Mouse (Mus musculus): ENCODE measurements at regions not wholly inside any gene's neighbourhood (a gene's known extent, or its start where the extent isn't known, plus 50 kb on each side); places are given as distances from the start of the nearest gene placed in this dataset.

- no peak overlapping the region for H3K27ac ChIP-seq (ENCODE audit: insufficient read depth, low read depth, low read length)
- 55% methylated on average over 3 of the region's 3 CpGs for WGBS
- no peak overlapping the region for H3K4me3 ChIP-seq (ENCODE audit: low read depth, low read length)
- TF ChIP-seq POLR2A (IDR thresholded peaks at IDR 0.05; ENCODE audit: low read depth, low read length), result no peak
- TF ChIP-seq CTCF (IDR thresholded peaks at IDR 0.05; ENCODE audit: extremely low read depth, insufficient read length, insufficient replicate concordance, low read depth, low read length), result no peak
- no peaks in the 10 kb centered on the region for H3K27me3 ChIP-seq (ENCODE audit: control insufficient read depth, insufficient read depth, low read length)
- H3K4me1 ChIP-seq (ENCODE audit: control insufficient read depth, insufficient read depth, insufficient read length, low read length), result no peaks in the 10 kb centered on the region
- no peaks in the 10 kb centered on the region for H3K36me3 ChIP-seq (ENCODE audit: control insufficient read depth, insufficient read depth, low read length)
Measured at GRCm38 (mm10) chr16:15083692-15084091, 177.3 kb downstream of the Efcab1 start.

DNA sequence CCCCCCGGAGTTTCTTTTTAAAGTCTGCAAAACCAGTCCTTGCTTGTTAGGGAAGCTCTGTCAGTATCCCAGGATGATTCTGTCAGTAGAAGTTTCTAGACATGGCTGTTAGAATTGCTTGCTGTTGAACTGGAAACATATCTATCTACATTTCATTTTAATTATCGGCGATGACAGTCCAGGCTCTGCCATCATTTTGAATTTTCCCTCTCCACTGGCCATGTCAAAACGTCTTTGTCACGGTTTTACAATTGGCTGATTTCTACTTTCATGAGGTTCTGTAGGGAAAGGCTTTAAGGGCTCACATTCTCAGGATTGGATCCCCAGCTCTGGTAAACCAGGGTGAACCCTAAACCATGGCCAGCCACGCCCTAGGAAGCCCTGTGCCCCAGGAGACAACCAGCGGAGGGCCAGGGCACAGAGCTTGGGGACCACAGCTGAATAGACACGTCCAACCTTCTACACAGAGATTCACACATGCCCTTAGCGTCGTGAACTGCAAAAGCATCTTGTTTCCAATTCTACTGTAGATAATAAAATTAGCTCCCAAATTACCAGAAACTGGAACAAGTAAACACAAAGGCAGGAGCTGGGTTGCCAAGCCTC, 177.8 kb downstream of the Efcab1 start:
- Histone ChIP-seq H3K27ac (ENCODE audit: insufficient read depth, low read depth, low read length) (no peak overlapping the region; the same call in 1 of the 2 replicates), H3K36me3 (ENCODE audit: control insufficient read depth, insufficient read depth, low read length) (no peaks in the 10 kb centered on the region), H3K4me1 (ENCODE audit: control insufficient read depth, insufficient read depth, insufficient read length, low read length) (no peaks in the 10 kb centered on the region), H3K4me3 (ENCODE audit: low read depth, low read length) (peak overlapping the region; percentile 53), H3K27me3 (ENCODE audit: control insufficient read depth, insufficient read depth, low read length) (no peaks in the 10 kb centered on the region)
- no peak for TF ChIP-seq CTCF (IDR thresholded peaks at IDR 0.05; ENCODE audit: extremely low read depth, insufficient read length, insufficient replicate concordance, low read depth, low read length)
- no peak for TF ChIP-seq POLR2A (IDR thresholded peaks at IDR 0.05; ENCODE audit: low read depth, low read length)
- 31% methylated on average over 10 of the region's 10 CpGs for WGBS

DNA sequence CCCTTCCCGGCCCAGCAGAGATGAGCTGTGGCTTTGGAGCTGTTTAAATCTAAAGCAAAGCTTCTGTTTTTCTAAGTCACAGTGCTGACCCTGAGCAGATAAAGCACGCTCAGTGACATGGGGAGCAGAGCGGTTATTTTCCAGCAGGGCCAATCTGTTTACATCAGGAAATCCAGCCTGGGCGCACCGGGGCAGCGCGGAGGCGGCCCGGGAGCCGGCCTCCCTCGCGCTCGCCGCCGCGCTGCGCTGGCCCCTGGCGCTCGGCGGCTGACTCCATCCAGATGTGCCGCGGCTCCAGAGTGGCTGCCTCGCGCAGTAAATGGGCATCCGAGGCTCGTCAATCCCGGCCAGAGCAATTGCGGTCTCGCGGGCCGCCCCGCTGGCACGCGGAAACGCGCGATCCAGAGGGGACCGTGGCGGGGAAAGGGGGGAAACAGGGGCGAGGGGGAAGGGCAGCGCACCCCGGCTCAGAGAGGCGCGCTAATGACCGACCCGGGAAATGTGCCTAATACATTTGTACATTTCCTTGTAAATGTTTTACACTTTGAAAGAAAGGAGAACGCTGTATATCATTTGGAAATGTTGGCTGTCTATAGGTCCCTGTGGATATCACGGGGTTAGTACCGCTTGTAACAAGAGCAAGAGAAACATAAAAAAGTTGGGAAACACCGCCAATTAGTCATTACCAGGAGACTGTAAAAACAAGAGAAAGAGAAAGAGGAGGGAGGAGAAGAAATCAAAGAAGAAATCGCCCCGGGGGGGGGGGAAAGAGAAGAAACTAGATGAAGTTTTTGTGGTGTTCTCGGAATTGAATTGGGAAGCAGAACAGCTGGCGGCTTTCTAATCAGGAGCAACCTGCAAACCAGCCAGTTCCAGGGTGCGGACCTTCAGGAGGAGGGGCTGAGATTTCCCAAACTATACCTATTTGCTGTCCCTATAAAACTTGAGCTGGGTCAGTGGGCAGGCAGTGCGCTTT, 178.6 kb downstream of the Efcab1 start:
- no peaks in the 10 kb centered on the region for H3K36me3 ChIP-seq (ENCODE audit: control insufficient read depth, insufficient read depth, low read length)
- H3K27me3 ChIP-seq (ENCODE audit: control insufficient read depth, insufficient read depth, low read length), result no peaks in the 10 kb centered on the region
- no peak overlapping the region for H3K27ac ChIP-seq (ENCODE audit: insufficient read depth, low read depth, low read length)
- TF ChIP-seq POLR2A (IDR thresholded peaks at IDR 0.05; ENCODE audit: low read depth, low read length), result no peak
- TF ChIP-seq CTCF (IDR thresholded peaks at IDR 0.05; ENCODE audit: extremely low read depth, insufficient read length, insufficient replicate concordance, low read depth, low read length), result no peak
- WGBS, result 5% methylated on average over 55 of the region's 56 CpGs
- H3K4me3 ChIP-seq (ENCODE audit: low read depth, low read length), result peak overlapping the region; percentile 53
- no peaks in the 10 kb centered on the region for H3K4me1 ChIP-seq (ENCODE audit: control insufficient read depth, insufficient read depth, insufficient read length, low read length)

DNA sequence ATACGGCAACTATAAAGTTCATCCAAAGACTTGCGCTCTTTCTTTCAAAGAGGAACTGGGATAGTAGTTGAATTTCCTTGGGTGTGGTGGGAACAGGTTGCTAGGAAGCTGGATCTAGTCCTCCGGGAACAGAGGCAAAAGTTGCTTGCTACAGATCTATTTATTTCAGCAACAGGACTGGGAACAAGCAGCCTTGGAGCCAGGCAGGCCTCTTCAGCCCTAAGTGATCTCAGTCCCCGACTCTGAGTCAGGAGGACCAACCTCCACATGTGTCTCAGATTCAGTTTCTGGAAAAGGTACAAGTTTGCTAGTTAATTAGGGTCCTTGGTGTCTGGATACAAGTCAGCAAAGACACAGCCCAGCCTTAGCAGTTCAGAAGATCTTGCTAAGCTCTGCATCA, 180.2 kb downstream of the Efcab1 start:
- Histone ChIP-seq H3K4me1 (ENCODE audit: control insufficient read depth, insufficient read depth, insufficient read length, low read length) (no peaks in the 10 kb centered on the region), H3K4me3 (ENCODE audit: low read depth, low read length) (no peak overlapping the region), H3K27ac (ENCODE audit: insufficient read depth, low read depth, low read length) (no peak overlapping the region), H3K27me3 (ENCODE audit: control insufficient read depth, insufficient read depth, low read length) (no peaks in the 10 kb centered on the region), H3K36me3 (ENCODE audit: control insufficient read depth, insufficient read depth, low read length) (no peaks in the 10 kb centered on the region)
- 77% methylated on average over 4 of the region's 4 CpGs for WGBS
- TF ChIP-seq CTCF (IDR thresholded peaks at IDR 0.05; ENCODE audit: extremely low read depth, insufficient read length, insufficient replicate concordance, low read depth, low read length) (no peak), POLR2A (IDR thresholded peaks at IDR 0.05; ENCODE audit: low read depth, low read length) (no peak)

GRCm38 (mm10) chr16:15103938-15104337, 197.5 kb downstream of the Efcab1 start:
- Histone ChIP-seq H3K4me1 (ENCODE audit: control insufficient read depth, insufficient read depth, insufficient read length, low read length) (no peaks in the 10 kb centered on the region), H3K4me3 (ENCODE audit: low read depth, low read length) (no peak overlapping the region), H3K36me3 (ENCODE audit: control insufficient read depth, insufficient read depth, low read length) (no peaks in the 10 kb centered on the region), H3K27ac (ENCODE audit: insufficient read depth, low read depth, low read length) (no peak overlapping the region), H3K27me3 (ENCODE audit: control insufficient read depth, insufficient read depth, low read length) (no peaks in the 10 kb centered on the region)
- TF ChIP-seq POLR2A (IDR thresholded peaks at IDR 0.05; ENCODE audit: low read depth, low read length) (no peak), CTCF (IDR thresholded peaks at IDR 0.05; ENCODE audit: extremely low read depth, insufficient read length, insufficient replicate concordance, low read depth, low read length) (no peak)
- WGBS, result 45% methylated on average over 1 of the region's 1 CpGs

DNA sequence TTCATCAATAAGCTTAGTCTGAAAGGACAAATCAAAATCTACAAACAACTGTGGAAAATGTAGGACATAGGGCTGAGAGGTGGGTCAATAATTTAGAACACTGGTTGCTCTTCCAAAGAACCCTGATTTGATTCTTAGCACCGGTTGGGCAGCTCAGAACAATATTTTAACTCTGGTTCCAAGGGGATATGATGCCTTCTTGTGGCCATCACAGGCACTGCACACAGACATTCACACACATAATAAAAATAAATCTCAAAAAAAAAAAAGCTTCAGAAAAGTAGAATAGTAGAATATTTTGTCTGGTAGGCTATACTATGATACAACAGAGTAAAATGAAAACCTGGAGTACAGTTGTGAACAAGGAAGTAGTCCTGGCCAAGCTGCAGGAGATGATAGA, 200.8 kb downstream of the Efcab1 start:
- H3K27ac ChIP-seq (ENCODE audit: insufficient read depth, low read depth, low read length), result no peak overlapping the region
- TF ChIP-seq CTCF (IDR thresholded peaks at IDR 0.05; ENCODE audit: extremely low read depth, insufficient read length, insufficient replicate concordance, low read depth, low read length), result no peak
- TF ChIP-seq POLR2A (IDR thresholded peaks at IDR 0.05; ENCODE audit: low read depth, low read length), result no peak
- no peak overlapping the region for H3K4me3 ChIP-seq (ENCODE audit: low read depth, low read length)
- H3K27me3 ChIP-seq (ENCODE audit: control insufficient read depth, insufficient read depth, low read length), result no peaks in the 10 kb centered on the region
- H3K4me1 ChIP-seq (ENCODE audit: control insufficient read depth, insufficient read depth, insufficient read length, low read length), result no peaks in the 10 kb centered on the region
- H3K36me3 ChIP-seq (ENCODE audit: control insufficient read depth, insufficient read depth, low read length), result no peaks in the 10 kb centered on the region
- WGBS, result 68% methylated on average over 1 of the region's 1 CpGs

DNA sequence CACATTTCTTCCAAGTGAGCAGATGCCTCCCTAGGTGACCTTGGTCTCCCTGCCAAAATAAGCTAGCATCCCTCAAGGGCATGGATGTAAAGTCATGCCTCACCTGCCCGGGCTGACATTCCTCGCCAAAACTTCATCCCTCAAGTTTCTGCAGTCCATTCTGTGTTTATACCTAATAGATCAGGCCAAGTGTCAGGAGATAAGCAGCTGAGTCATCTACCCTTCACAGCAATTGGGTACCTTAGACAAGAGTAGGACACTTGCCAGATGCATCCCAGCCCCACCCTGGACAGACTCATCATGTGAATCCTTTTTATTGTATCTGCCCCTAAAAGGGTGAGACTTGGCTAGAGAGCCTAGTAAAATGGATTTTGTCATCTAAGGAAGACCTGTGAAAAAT, 204.1 kb upstream of the Gm21897 start:
- H3K4me1 ChIP-seq (ENCODE audit: control insufficient read depth, insufficient read depth, insufficient read length, low read length), result no peaks in the 10 kb centered on the region
- no peak overlapping the region for H3K27ac ChIP-seq (ENCODE audit: insufficient read depth, low read depth, low read length)
- H3K36me3 ChIP-seq (ENCODE audit: control insufficient read depth, insufficient read depth, low read length), result no peaks in the 10 kb centered on the region
- WGBS, result 79% methylated on average over 2 of the region's 2 CpGs
- H3K27me3 ChIP-seq (ENCODE audit: control insufficient read depth, insufficient read depth, low read length), result no peaks in the 10 kb centered on the region
- H3K4me3 ChIP-seq (ENCODE audit: low read depth, low read length), result no peak overlapping the region
- TF ChIP-seq CTCF (IDR thresholded peaks at IDR 0.05; ENCODE audit: extremely low read depth, insufficient read length, insufficient replicate concordance, low read depth, low read length) (no peak), POLR2A (IDR thresholded peaks at IDR 0.05; ENCODE audit: low read depth, low read length) (no peak)

Measured in small intestine, adult 2 months (tissue).